Mouse (Mus musculus): ENCODE measurements at regions not wholly inside any gene's neighbourhood (a gene's known extent, or its start where the extent isn't known, plus 50 kb on each side); places are given as distances from the start of the nearest gene placed in this dataset.

- no peak for TF ChIP-seq POLR2A (IDR thresholded peaks at IDR 0.05; ENCODE audit: low read depth, low read length)
- TF ChIP-seq CTCF (IDR thresholded peaks at IDR 0.05; ENCODE audit: borderline replicate concordance, insufficient read depth, low read length), result no peak
Observed at GRCm38 (mm10) chr14:28777791-28778190, 240.2 kb upstream of the Lrtm1 start.

Measured in embryonic fibroblast, embryonic 13.5 days (primary cell).